Mouse (Mus musculus): ENCODE measurements at regions not wholly inside any gene's neighbourhood (a gene's known extent, or its start where the extent isn't known, plus 50 kb on each side); places are given as distances from the start of the nearest gene placed in this dataset.
A peak's percentile ranks its signal among the peaks of the same experiment; 100 is the strongest.

DNA sequence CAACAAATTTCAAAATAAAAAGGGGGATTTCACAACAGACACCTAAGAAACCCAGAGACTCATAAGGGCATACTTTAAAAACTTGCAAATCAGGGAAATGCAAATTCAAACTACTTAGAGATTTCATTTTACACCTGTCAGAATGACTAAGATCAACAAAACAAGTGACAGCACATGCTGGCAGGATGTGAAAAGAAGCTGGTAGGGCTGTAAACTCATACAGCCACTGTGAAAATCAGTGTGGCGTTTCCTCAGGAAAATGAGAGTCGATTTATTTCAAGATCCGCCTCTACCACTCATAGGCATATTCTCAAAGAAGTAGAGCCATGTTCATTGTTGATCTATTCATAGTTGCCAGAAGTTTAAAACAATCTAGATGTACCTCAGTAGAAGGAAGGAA is 133.6 kb upstream of the Veph1 start:
- DNase-seq (ENCODE audit: low spot score in 2 of 2), result no peak

DNA sequence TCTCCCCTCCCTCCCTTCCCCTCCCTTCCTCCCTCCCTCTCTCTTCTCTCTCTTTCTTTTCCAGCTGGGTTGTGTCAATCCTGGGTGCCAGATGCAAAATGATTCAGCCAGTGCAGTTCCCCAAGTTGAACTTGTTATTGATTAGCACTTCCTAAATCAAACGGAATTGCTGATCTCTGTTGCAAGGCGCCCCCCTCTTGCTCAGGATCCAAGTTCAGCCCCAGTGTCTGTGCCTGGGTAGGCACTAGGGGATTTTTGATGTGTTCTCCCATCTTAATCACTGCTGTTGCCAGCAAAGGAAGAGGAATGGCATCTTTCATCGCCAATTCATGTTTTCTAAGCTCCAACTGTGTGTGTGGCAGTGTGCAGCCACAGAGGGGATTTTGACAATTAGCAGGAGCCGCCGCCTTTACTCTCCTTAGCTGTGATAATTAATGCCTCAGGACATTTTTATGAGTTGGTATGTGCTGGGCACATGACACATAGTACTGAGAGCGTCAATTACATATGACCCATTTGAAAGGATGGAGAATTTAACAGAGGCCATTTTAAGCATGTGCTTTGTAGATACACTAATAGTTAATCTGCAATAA is 125.9 kb upstream of the Veph1 start:
- DNase-seq (ENCODE audit: low spot score in 2 of 2), result no peak

DNA sequence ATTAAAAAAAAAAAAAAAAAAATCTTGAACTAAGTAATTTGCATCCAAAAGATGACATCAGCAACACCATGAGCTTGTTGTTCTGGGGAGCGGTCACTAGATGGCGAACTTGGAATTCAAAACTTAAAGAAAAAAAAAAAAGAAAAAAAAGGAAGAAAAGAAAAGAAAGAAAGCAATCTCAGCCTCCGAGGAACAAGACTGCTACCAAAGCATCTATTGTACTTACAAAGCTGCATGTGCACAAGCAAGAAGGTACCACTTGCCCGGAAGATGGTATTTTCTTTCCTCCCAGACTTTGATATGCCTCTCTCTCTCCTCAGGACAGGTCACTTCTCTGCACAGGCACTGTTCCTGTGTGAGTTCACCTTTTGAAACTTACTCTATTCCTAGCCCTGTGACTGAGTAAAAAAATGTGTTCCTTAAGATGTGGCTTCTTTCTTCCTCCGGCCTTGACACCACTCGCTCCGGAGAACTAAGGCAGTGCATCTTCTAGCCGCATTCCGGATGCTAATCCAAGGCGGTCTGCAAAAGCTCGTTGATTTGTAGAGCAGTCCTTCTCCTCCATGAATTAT is 114.2 kb upstream of the Veph1 start:
- DNase-seq (ENCODE audit: low spot score in 2 of 2), result peak; percentile 37 to 56

DNA sequence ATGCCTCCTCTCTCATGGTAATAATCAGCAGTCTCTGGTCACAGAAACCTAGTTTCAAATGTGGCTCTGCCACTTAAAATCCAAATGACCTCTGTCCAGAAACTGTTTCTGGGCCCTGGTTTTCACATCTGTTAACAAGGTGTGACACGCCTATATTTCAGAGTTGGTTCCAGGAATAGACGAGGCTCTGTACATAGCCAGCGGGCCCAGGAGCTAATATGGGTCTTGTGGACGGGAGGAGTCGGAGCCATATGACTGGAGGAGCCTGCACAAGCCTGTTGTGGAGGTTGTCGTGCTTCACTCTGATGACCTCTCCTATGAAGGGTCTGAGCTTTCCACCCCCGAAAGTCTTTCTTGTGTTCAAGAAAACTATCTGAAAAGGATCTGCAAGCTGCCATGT is 112.2 kb upstream of the Veph1 start:
- no peak for DNase-seq (ENCODE audit: low spot score in 2 of 2)

DNA sequence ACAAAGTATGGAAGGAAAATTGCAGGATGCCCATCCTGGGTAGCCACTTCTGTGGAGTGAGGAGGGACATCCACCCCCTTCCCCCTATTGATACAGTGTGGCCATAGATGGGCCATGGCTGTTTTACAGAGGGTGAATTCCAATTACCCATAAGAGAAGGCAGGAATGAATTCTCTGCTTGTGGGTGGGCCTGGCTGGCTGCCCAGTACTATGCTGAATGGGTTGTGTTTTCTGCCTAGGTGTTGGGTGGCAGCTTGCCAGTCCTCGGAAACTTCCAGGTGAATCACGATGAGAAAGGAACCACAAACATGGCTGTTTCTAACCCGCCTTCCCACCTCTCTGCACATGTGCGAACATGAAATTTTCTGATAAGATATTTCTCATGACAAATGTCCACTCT is 109.0 kb upstream of the Veph1 start:
- DNase-seq (ENCODE audit: low spot score in 2 of 2), result peak; percentile 40 to 48

DNA sequence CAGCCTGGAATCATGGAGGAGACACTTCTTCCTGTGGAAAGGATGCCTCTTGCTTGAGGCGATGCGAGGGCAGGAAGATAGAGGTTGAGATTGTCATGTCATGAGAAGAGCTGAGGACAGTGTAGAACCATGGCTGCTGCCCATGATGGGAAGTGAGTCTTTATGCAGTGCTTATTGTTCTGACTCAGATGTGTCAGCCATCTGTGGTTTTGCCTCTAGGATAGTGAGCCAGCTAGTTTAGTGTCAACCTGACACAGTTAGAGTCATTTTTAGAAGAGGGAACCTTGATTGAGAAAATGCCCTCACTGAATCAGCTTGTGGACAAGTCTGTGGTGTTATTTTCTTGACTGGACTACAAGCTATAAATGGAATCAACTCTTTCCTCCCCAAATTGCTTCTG is 107.1 kb upstream of the Veph1 start:
- no peak for DNase-seq (ENCODE audit: low spot score in 2 of 2)

DNA sequence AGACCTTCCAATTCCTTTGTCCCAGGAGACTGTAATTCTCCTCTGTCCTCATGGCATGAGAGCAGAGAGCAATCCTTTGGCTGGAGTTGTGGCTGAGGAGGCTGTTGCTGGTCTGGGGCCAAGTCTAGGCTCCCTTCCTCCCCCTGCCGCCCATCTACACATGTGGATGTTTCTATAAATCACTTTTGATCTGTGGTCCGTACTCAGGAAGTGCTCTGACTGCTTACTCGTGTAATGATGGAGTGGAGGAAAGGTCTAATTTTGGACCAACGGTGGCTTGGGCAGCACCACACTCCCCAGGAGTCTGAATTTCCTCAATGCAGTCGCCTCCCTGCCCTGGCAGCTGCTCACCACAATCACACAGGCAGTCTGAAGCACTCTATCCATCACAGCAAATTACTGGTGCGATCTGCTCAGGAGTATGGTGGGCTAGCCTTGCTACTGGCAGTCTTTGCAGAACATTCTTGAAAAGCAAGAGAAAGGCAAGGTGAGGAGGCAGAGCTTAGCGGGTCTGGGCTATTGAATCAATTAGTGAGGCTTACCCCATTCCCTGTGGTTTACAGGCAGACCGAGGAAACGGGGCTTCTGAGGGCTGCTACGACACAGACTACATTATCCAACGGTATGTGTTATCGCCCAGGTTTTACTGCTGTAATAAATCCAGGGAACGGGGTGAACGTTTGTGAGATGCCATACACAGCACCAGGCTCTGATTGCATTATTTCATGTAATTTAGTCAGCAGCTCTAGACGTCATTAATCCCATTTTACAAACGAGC is 104.3 kb upstream of the Veph1 start:
- no peak for DNase-seq (ENCODE audit: low spot score in 2 of 2)

DNA sequence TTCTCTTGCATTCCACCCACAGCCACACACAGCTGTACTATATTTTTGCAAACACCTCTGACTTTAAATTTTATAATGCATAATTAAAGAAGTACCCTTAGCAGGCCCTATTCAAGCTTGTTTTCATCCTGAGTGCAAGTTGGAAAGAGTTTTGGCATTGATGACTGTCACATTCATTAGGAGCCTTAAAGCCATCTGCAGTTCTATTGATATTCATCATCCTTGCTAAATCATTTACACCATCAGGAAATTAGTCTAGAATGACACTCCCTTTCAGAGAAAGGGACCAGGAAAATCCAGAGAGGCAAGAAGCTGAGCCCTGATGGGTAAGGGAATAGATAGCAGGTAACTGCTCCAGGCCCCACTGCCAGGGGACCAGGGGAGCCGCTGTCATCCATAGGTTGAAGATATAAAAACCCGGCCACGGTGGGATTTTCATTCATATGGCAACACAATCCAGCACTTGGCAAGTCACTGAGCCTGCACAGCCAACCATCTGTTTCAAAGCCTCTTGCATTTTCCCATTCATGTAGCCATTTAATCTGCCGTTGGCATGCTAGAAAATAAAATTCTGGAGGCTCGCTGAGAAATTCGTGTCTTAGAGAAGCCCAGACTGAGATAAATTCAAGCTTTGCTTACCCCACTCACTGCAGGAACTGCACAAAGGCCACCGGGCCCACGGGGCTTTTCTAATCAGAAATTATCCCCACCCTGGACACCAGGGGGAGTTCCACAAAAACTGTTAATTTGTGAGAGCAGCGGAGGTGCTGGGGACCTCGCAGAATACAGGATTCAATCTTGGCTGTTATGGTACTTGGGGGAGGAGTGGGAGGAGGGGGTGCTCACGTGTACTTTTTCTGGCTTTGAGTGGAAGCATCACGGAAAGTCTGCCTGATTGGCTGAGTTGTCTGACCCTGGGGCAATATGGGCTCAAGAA is 101.8 kb upstream of the Veph1 start:
- DNase-seq (ENCODE audit: low spot score in 2 of 2), result peak; percentile 58 to 68

DNA sequence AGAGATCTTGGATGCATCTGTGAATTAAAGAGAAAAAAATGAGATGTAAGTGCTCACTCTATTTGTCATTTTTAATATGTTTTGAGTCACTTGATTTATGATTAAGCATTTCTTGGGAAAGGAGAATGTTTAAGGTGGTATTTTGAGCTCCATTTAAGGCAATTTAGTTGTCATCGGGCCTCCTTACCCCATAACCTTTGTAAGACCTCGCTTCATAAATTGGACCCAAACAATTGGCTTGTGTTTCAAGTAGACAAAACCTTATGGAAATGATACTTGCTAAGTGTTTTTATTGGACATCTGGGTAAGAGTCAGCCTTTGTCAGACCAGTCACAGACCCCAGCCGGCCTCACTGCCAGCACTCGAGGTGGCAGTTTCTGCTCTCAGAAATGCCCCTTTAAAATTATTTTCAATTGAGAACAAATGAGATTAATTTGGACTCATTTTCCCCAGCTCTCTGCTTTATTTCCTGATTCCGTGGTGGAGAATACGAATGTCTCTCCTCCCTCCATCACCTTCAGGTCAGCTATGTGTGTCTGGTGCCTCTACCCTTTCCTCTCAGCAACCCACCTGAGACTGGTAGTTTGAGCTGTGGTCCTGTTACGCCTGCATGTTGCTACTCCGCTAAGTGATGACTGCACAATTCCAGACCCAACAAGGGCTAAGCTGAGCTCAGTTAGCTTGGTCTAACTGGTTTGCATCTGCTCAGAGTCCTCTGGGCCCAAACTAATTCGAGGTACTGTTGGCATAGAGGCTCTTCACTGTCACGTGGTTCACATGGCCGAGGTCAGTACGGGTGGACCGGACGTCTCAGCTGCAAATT is 78.7 kb upstream of the Veph1 start:
- DNase-seq (ENCODE audit: low spot score in 2 of 2), result no peak

DNA sequence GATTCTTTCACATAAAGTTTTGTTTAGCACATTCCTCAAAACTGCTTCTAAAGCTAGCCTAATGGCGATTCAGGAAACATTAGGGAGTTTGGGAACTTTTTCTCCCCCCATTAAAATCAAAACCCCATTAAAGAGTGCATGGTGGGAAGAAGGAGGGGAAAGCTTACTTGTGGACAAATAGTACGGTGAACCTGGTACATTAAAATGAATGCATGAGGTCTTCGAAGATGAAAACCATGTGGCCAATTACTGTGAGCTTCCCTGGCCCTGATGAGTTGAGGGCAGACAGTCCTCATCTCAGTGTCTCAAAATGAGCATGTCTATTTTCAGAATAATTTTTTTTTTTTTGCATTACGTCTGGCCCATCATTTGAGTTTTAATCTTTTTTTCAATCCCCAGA is 78.0 kb upstream of the Veph1 start:
- no peak for DNase-seq (ENCODE audit: low spot score in 2 of 2)

DNA sequence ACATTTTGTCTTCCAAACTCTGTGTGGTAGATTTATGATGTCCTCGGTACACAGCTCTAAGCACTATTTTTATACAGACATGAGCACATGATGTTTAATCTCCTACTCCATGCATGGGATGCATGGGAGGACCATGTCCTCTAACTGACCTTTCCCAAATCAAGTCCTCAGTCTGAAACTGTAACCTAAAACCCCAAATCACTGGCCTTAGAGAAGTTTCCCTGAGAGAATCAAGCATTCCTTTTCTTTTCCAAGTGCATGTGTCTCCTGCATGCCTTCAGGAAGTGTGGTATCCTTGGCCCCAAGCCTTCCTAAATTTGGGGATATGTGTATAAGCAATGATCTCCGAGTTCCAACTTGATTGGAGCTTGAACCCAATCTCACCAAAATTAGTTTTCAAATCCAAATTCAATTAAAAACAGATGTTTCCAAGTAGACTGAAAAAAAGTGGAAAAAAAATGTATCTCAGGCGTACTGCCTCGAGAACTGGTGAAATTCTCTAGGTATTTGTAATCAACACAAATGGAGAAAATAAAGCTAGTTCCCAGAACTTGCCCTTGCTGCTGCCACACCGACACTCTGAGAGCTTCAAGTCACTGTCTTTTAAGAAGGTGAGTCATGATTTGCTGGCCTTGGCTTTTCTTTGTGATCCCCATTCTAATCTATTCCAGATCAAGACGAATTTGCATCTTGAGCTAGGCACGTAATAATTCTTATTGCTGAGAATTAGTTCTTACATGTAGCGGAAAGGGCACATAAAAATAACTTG is 77.4 kb upstream of the Veph1 start:
- DNase-seq (ENCODE audit: low spot score in 2 of 2), result no peak

Data from right cerebral cortex, postnatal 10 days (tissue).